Mouse (Mus musculus) neural tube, embryonic 13.5 days (tissue): Measurements from ENCODE around the gene Chaf1a. TPM values are rescaled to one million over a fixed set of nuclear protein-coding genes. Genes with fewer than 3 reads are reported as not detected.
"Not testable (repeated sequence)": the region's sequence is repeated elsewhere in the genome, so short reads cannot be mapped to it uniquely, and the experiment has no call there.

Source experiments
- ATAC-seq: fragments of 200-750 bp; cut with Nextera tagmentation; 2 replicates; pipeline ENCODE4 v1.8.0; 2017; ENCODE audit warnings: low read depth, mild to moderate bottlenecking, moderate TSS enrichment, moderate library complexity
- H3K27ac ChIP-seq: fragments of 300-500 bp; sonication (generic); replicated peaks from 2 replicates; pipeline ENCODE4 v1.5.1; 2015; ENCODE audit warnings: moderate library complexity, mild to moderate bottlenecking, inconsistent platforms
- H3K27me3 ChIP-seq: fragments of 300-500 bp; sonication (generic); 2 replicates; pipeline ENCODE4 v1.6.1; 2015; ENCODE audit warnings: mild to moderate bottlenecking, inconsistent platforms
- H3K36me3 ChIP-seq: fragments of 300-500 bp; sonication (generic); 2 replicates; pipeline ENCODE4 v1.6.1; 2015; ENCODE audit warnings: mild to moderate bottlenecking, inconsistent platforms
- H3K4me1 ChIP-seq: fragments of 300-500 bp; sonication (generic); replicated peaks from 2 replicates; pipeline ENCODE4 v1.6.1; 2015; ENCODE audit warnings: inconsistent platforms
- H3K4me2 ChIP-seq: fragments of 300-500 bp; sonication (generic); 2 replicates; pipeline ENCODE4 v1.6.1; 2015; ENCODE audit warnings: inconsistent platforms, mild to moderate bottlenecking, moderate library complexity
- H3K4me3 ChIP-seq: fragments of 300-500 bp; sonication (generic); 2 replicates; pipeline ENCODE4 v1.5.1; 2015; ENCODE audit warnings: mild to moderate bottlenecking, inconsistent platforms
- H3K9ac ChIP-seq: fragments of 300-500 bp; sonication (generic); 2 replicates; pipeline ENCODE4 v1.6.1; 2015; ENCODE audit warnings: moderate library complexity, mild to moderate bottlenecking, inconsistent platforms
- H3K9me3 ChIP-seq: fragments of 300-500 bp; sonication (generic); 2 replicates; pipeline ENCODE4 v1.6.1; 2016; ENCODE audit warnings: inconsistent platforms
- WGBS: fragments of 180-500 bp; shearing (Covaris S2); methylation state at CpG from one replicate; pipeline ENCODE4 v1.1.7; 2015; 5-methylcytosine and 5-hydroxymethylcytosine counted together
- polyA plus RNA-seq: library from polyadenylated mRNA; unstranded; fragments of >200 nt; fragmentation: Nextera tagmentation; extraction: Ambion mirVana; gene quantifications from 2 replicates; pipeline ENCODE4 v1.2.1, GENCODE M21; 2015

Gene Chaf1a
- polyA plus RNA-seq, 1 experiment from 2014 or later: 6.3 TPM

DNA sequence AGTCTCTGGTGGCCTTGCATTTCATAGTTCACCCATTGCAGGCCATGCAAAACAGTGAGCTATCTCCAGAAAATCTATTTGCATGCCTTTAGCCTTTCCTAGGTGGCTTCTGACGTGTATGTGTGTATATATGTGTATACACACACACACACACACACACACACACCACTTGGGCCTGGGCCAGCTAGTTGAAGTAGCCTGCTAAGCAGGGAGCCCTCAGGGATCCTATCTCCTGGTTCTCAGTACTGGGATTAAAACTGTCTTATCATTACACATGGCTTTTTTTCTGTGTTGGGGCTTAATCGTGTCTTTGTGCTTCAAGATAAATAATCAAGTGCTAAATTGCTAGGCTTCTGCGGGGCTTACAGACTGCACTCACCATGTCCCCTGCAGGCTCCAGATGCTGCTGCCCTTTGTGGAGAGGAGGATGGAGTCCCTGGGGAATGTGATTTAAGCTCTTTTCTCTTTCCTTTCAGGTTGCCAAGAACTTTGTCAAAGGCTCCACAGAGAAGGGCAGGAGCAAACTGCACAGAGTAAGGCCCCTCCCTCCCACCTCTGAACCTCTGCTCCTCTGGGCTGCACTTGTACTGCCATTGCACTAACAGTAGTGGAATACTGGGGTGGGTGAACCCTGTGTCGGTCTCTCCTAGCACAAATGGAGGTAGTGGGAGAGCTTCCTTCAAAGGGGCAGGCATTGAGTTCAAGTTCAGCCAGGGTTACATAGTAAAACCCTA is 15.9 kb downstream of the Chaf1a start:
- Histone ChIP-seq H3K27me3 (no peaks in the 10 kb centered on the region), H3K9ac (no peak overlapping the region), H3K9me3 (no peaks in the 10 kb centered on the region), H3K4me1 (no peaks in the 10 kb centered on the region), H3K36me3 (peaks cover 39% of the 10 kb centered on the region), H3K4me3 (no peak overlapping the region), H3K4me2 (no peak overlapping the region), H3K27ac (no peak overlapping the region)
- ATAC-seq: no peak
- 63% methylated on average over 4 of the region's 4 CpGs for WGBS

DNA sequence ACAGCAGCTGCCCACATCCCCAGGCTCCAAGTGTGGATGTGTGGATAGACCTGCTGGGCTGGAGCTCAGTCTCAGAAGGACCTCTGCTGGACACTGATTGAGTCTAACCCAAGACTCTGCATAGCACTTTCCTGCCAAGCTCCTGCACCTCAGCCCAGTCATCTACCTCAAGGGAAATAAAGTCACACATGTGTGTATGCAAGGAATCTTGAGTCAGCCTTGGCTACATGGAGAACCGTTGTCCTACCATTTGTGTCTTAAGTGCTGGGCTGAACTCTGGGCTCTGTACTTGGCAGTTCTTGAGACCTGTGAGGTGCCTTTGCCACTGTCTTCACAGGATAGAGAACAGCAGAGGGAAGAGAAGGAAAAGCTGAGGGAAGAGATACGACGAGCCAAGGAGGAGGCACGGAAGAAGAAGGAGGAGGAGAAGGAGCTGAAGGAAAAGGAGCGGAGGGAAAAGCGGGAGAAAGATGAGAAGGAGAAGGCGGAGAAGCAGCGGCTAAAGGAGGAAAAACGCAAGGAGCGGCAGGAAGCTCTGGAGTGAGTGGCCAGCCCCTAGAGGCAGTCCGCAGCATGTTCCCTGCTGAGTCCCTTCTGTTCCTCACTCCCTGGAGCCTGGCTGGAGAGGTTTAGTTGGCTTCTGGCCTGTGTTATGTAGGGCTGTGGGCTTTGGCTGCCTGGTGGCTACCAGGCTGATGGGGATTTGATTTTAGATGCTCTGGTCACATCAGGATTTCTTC is 17.3 kb downstream of the Chaf1a start:
- H3K9me3 ChIP-seq: no peaks in the 10 kb centered on the region
- no peak overlapping the region for H3K4me2 ChIP-seq
- H3K27me3 ChIP-seq: no peaks in the 10 kb centered on the region
- WGBS: 86% methylated on average over 11 of the region's 11 CpGs
- H3K4me3 ChIP-seq: no peak overlapping the region
- H3K4me1 ChIP-seq: no peaks in the 10 kb centered on the region
- no peak for ATAC-seq
- H3K36me3 ChIP-seq: peaks cover 42% of the 10 kb centered on the region
- H3K27ac ChIP-seq: no peak overlapping the region
- no peak overlapping the region for H3K9ac ChIP-seq

DNA sequence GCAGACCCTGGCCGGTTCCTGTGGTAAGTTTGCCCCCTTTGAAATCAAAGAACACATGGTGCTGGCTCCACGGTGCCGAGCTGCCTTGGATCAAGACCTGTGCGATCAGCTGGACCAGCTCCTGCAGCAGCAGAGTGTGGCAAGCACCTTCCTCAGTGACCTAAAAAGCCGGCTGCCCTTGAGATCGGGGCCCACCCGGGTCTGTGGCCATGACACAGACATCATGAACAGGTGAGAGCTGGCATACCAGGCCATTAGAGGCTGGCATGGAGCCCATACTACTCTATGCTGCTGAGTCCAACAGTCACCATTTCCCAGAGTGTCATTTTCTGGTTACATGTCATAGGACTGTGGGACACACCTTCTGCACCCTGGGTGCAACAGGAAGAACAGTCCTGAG is 21.8 kb downstream of the Chaf1a start:
- ATAC-seq: no peak
- Histone ChIP-seq H3K4me3 (no peak overlapping the region), H3K27me3 (no peaks in the 10 kb centered on the region), H3K9ac (no peak overlapping the region), H3K4me1 (no peaks in the 10 kb centered on the region), H3K36me3 (peaks cover 86% of the 10 kb centered on the region), H3K9me3 (no peaks in the 10 kb centered on the region), H3K27ac (no peak overlapping the region), H3K4me2 (no peak overlapping the region)
- WGBS: 94% methylated on average over 7 of the region's 7 CpGs

GRCm38 (mm10) chr17:56065715-56066114 is 25.5 kb downstream of the Chaf1a start:
- H3K9me3 ChIP-seq, H3K4me2 ChIP-seq, H3K4me3 ChIP-seq, H3K27ac ChIP-seq, H3K9ac ChIP-seq, H3K27me3 ChIP-seq, H3K4me1 ChIP-seq: not testable (repeated sequence)
- ATAC-seq: peak; percentile 9; the same call in 1 of the 2 replicates
- 79% methylated on average over 6 of the region's 6 CpGs for WGBS
- peaks cover 96% of the 10 kb centered on the region for H3K36me3 ChIP-seq

- H3K9me3 ChIP-seq: no peaks in the 10 kb centered on the region
- no peak overlapping the region for H3K9ac ChIP-seq
- peaks cover 96% of the 10 kb centered on the region for H3K36me3 ChIP-seq
- H3K4me3 ChIP-seq: no peak overlapping the region
- H3K4me2 ChIP-seq: no peak overlapping the region
- no peaks in the 10 kb centered on the region for H3K4me1 ChIP-seq
- H3K27ac ChIP-seq: no peak overlapping the region
- no peak for ATAC-seq
- H3K27me3 ChIP-seq: no peaks in the 10 kb centered on the region
These were observed 26.2 kb downstream of the Chaf1a start for GRCm38 (mm10) chr17:56066451-56066850.

GRCm38 (mm10) chr17:56069066-56069465 is 28.8 kb downstream of the Chaf1a start:
- Histone ChIP-seq H3K4me3 (no peak overlapping the region), H3K9me3 (no peaks in the 10 kb centered on the region), H3K4me2 (no peak overlapping the region), H3K27ac (no peak overlapping the region), H3K27me3 (no peaks in the 10 kb centered on the region), H3K9ac (no peak overlapping the region), H3K36me3 (peaks cover 94% of the 10 kb centered on the region), H3K4me1 (peaks cover 7% of the 10 kb centered on the region)
- 95% methylated on average over 14 of the region's 14 CpGs for WGBS
- no peak for ATAC-seq

- Histone ChIP-seq H3K9me3 (no peaks in the 10 kb centered on the region), H3K36me3 (peaks cover 74% of the 10 kb centered on the region), H3K4me1 (peaks cover 18% of the 10 kb centered on the region), H3K4me3 (no peak overlapping the region), H3K4me2 (no peak overlapping the region), H3K27me3 (no peaks in the 10 kb centered on the region), H3K9ac (no peak overlapping the region), H3K27ac (no peak overlapping the region)
- no peak for ATAC-seq
These were observed 30.9 kb downstream of the Chaf1a start for GRCm38 (mm10) chr17:56071126-56071525.

GRCm38 (mm10) chr17:56072243-56072642 is 32.0 kb downstream of the Chaf1a start:
- 91% methylated on average over 5 of the region's 5 CpGs for WGBS
- H3K27ac ChIP-seq: no peak overlapping the region

GRCm38 (mm10) chr17:56074097-56074826 is 34.0 kb downstream of the Chaf1a start:
- peaks cover 43% of the 10 kb centered on the region for H3K36me3 ChIP-seq
- H3K9me3 ChIP-seq: no peaks in the 10 kb centered on the region
- H3K27me3 ChIP-seq: no peaks in the 10 kb centered on the region
- peak; percentile 12 for ATAC-seq
- WGBS: 8% methylated on average over 22 of the region's 22 CpGs
- peaks cover 18% of the 10 kb centered on the region for H3K4me1 ChIP-seq
- H3K9ac ChIP-seq: peak overlapping the region; percentile 90
- peak overlapping the region; percentile 82 for H3K4me2 ChIP-seq
- H3K4me3 ChIP-seq: peak overlapping the region; percentile 84
- peak overlapping the region; percentile 95 for H3K27ac ChIP-seq

More at GRCm38 (mm10) chr17:56072243-56072642, 32.0 kb downstream of the Chaf1a start:
- no peak overlapping the region for H3K4me3 ChIP-seq
- peaks cover 18% of the 10 kb centered on the region for H3K4me1 ChIP-seq
- H3K4me2 ChIP-seq: no peak overlapping the region
- no peaks in the 10 kb centered on the region for H3K27me3 ChIP-seq
- no peak for ATAC-seq
- no peak overlapping the region for H3K9ac ChIP-seq
- H3K9me3 ChIP-seq: no peaks in the 10 kb centered on the region
- H3K36me3 ChIP-seq: peaks cover 63% of the 10 kb centered on the region

DNA sequence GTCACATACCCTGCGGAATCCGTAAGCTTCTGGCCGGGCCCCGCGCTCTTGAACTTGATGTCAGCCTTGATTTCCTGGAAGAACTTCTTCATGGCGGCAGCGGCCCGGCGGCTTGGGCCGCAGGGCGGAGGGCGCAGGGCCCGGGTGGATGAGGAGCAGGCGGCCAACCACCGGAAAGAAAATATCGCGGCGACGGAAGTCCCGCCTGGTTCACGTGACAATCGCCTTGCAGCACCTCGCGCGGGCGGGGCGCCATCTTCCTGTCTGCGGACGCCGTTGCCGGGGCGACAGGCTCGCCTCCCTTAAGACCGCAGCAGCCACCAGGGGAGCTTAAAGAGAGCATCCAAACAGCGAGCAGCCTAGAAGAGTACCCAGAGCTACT is 34.6 kb downstream of the Chaf1a start, which contains the start of gene Ubxn6:
Gene Ubxn6 (minus strand): TSS at position 202 of the 382 bp plus-strand sequence.
- Histone ChIP-seq H3K4me3 (peak within 1 kb of the TSS; percentile 84), H3K36me3 (peaks cover 38% of the 10 kb centered on the region), H3K4me2 (peak within 1 kb of the TSS; percentile 82), H3K27ac (peak within 1 kb of the TSS; percentile 95), H3K9me3 (no peaks in the 10 kb centered on the region), H3K9ac (peak within 1 kb of the TSS; percentile 90), H3K4me1 (peaks cover 18% of the 10 kb centered on the region), H3K27me3 (no peaks in the 10 kb centered on the region)
- ATAC-seq: peak; percentile 58
- WGBS: under 1% methylated on average over 35 of the region's 35 CpGs

- H3K4me2 ChIP-seq: no peak overlapping the region
- 92% methylated on average over 5 of the region's 5 CpGs for WGBS
- H3K4me1 ChIP-seq: peaks cover 44% of the 10 kb centered on the region
- no peaks in the 10 kb centered on the region for H3K27me3 ChIP-seq
- no peak overlapping the region for H3K27ac ChIP-seq
- no peak for ATAC-seq
- H3K9ac ChIP-seq: no peak overlapping the region
- H3K9me3 ChIP-seq: no peaks in the 10 kb centered on the region
- no peak overlapping the region for H3K4me3 ChIP-seq
- peaks cover 16% of the 10 kb centered on the region for H3K36me3 ChIP-seq
These were observed 37.3 kb downstream of the Chaf1a start for GRCm38 (mm10) chr17:56077523-56077922.

GRCm38 (mm10) chr17:56078361-56078760 is 38.1 kb downstream of the Chaf1a start:
- H3K27ac ChIP-seq: peak overlapping the region; percentile 50; the same call in 1 of the 2 replicates
- H3K9me3 ChIP-seq, H3K27me3 ChIP-seq, ATAC-seq, H3K9ac ChIP-seq: not testable (repeated sequence)
- 64% methylated on average over 9 of the region's 9 CpGs for WGBS
- H3K36me3 ChIP-seq: peaks cover 16% of the 10 kb centered on the region
- H3K4me1 ChIP-seq: peaks cover 51% of the 10 kb centered on the region
- H3K4me3 ChIP-seq: peak overlapping the region; percentile 84
- peak overlapping the region; percentile 40 for H3K4me2 ChIP-seq
